Mouse (Mus musculus) lung, embryonic 16.5 days (tissue): ENCODE measurements around the gene Dars. TPM values are rescaled to one million over a fixed set of nuclear protein-coding genes. Genes with fewer than 3 reads are reported as not detected.

Experiments
- ATAC-seq: fragments of 200-750 bp; cut with Nextera tagmentation; 2 replicates; pipeline ENCODE4 v1.8.0; 2017; ENCODE audit warnings: low read depth, mild to moderate bottlenecking, moderate library complexity
- H3K27ac ChIP-seq: fragments of 300-500 bp; sonication (generic); 2 replicates; pipeline ENCODE4 v1.5.1; 2014; ENCODE audit warnings: mild to moderate bottlenecking, control low read depth, low read length
- H3K27me3 ChIP-seq: fragments of 300-500 bp; sonication (generic); 2 replicates; pipeline ENCODE4 v1.6.1; 2014; ENCODE audit warnings: low read depth, low read length, mixed read lengths; ENCODE audit not compliant: control insufficient read depth, insufficient read depth
- H3K36me3 ChIP-seq: fragments of 300-500 bp; sonication (generic); 2 replicates; pipeline ENCODE4 v1.6.1; 2014; ENCODE audit warnings: low read length; ENCODE audit not compliant: control insufficient read depth, insufficient read depth
- H3K4me1 ChIP-seq: fragments of 300-500 bp; sonication (generic); replicated peaks from 2 replicates; pipeline ENCODE4 v1.6.1; 2014; ENCODE audit warnings: low read length, mixed read lengths; ENCODE audit not compliant: control insufficient read depth, insufficient read depth
- H3K4me2 ChIP-seq: fragments of 300-500 bp; sonication (generic); 2 replicates; pipeline ENCODE4 v1.6.1; 2014; ENCODE audit warnings: low read depth, low read length, control low read depth
- H3K4me3 ChIP-seq: fragments of 300-500 bp; sonication (generic); 2 replicates; pipeline ENCODE4 v1.5.1; 2014; ENCODE audit warnings: mild to moderate bottlenecking, low read length, control low read depth
- H3K9ac ChIP-seq: fragments of 300-500 bp; sonication (generic); 2 replicates; pipeline ENCODE4 v1.6.1; 2014; ENCODE audit warnings: low read length, control low read depth
- H3K9me3 ChIP-seq: fragments of 300-500 bp; sonication (generic); 2 replicates; pipeline ENCODE4 v1.6.1; 2016; ENCODE audit warnings: low read length; ENCODE audit not compliant: control insufficient read depth
- WGBS: fragments of 180-500 bp; shearing (Covaris S2); extraction: QIAGEN DNeasy Blood & Tissue Kit; methylation state at CpG from one replicate; pipeline ENCODE4 v1.1.7; 2014; 5-methylcytosine and 5-hydroxymethylcytosine counted together
- polyA plus RNA-seq: library from polyadenylated mRNA; unstranded; fragments of >200 nt; fragmentation: Nextera tagmentation; extraction: Ambion mirVana; gene quantifications from 2 replicates; pipeline ENCODE4 v1.2.1, GENCODE M21; 2015

Gene Dars
- polyA plus RNA-seq, 1 experiment from 2014 or later: 167 TPM

DNA sequence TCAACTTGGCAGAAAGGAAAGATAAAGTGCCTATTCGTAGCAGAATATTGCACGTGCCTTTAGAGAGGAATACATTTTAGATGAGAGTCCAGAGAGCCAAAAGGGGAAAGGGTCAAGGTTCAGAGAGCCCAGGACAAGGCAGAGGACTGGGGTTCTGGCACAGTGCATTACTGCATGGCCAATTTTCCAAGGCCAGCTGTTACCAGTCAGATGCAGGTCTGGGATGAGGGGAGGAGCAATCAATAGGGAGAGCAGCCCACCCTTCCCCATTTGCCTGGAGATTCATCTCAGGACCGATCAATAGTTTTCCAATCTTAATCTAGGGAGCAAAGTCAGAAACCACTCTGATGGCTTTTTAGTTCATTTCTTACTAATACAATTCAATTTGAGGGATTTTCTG is 35.0 kb upstream of the Dars start:
- Histone ChIP-seq H3K27me3 (no peaks in the 10 kb centered on the region), H3K4me3 (no peak overlapping the region), H3K9ac (no peak overlapping the region), H3K4me2 (no peak overlapping the region), H3K9me3 (no peaks in the 10 kb centered on the region), H3K36me3 (no peaks in the 10 kb centered on the region), H3K27ac (no peak overlapping the region), H3K4me1 (peaks cover 3% of the 10 kb centered on the region)
- ATAC-seq: no peak
- 73% methylated on average over 3 of the region's 3 CpGs for WGBS

GRCm38 (mm10) chr1:128451183-128451582 is 34.0 kb upstream of the Dars start:
- Histone ChIP-seq H3K4me2 (no peak overlapping the region), H3K27ac (no peak overlapping the region), H3K27me3 (no peaks in the 10 kb centered on the region), H3K9ac (no peak overlapping the region), H3K4me1 (no peaks in the 10 kb centered on the region), H3K36me3 (no peaks in the 10 kb centered on the region), H3K4me3 (no peak overlapping the region), H3K9me3 (no peaks in the 10 kb centered on the region)
- ATAC-seq: no peak
- 79% methylated on average over 4 of the region's 4 CpGs for WGBS

- Histone ChIP-seq H3K36me3 (no peaks in the 10 kb centered on the region), H3K4me1 (no peaks in the 10 kb centered on the region), H3K4me3 (no peak overlapping the region), H3K9me3 (no peaks in the 10 kb centered on the region), H3K4me2 (no peak overlapping the region), H3K27ac (no peak overlapping the region), H3K27me3 (no peaks in the 10 kb centered on the region), H3K9ac (no peak overlapping the region)
- ATAC-seq: no peak
- 70% methylated on average over 7 of the region's 7 CpGs for WGBS
These were observed 30.2 kb upstream of the Dars start for GRCm38 (mm10) chr1:128447206-128447902.

DNA sequence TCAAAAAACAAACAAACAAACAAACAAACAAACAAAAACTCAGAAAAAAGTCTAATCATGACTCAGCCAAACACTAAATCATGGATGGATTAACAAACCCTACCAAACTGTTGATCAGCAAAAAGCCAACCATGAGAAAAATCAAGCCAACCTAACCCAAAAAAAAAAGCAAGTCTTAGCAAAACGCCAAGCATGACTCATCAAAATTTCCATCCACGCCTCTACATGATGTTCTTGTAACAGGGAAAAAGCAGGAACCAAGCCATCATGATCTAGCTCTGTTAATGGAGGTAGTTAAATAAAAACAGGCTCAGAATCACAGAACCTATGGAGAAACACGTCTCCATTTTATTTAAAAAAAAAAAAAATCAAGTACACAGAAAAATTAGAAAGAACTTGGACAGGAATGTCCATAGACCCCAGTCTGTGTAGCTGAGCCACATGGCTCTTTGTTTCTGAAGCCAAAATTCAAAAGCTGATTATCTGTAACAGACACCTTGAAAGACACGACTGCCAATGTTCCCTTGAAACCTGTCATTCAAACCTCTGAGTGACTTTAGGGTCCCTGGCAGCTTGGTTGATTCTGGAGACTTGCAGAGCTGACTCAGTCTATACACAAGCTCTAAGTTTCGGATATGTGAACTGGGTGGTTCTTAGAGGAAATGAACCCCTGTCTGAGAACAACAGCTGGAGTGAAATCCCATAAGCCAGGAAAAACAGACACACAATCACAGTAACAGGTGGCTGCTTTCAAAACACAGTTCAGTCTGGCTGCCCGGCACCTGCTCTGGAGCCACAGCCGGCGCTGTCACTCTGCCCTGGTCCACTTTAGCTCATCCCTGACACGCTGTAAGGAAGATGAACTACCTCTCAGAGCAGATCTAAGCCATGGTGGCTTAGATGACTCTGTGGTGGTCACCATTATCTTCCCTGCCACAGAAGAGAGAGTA is 27.0 kb upstream of the Dars start:
- H3K4me1 ChIP-seq: peaks cover 7% of the 10 kb centered on the region
- H3K9ac ChIP-seq: no peak overlapping the region
- no peaks in the 10 kb centered on the region for H3K9me3 ChIP-seq
- no peak overlapping the region for H3K27ac ChIP-seq
- 0 out of 2 replicates have a peak, but pooled peaks have one; percentile 41 for ATAC-seq
- no peaks in the 10 kb centered on the region for H3K36me3 ChIP-seq
- WGBS: 50% methylated on average over 9 of the region's 9 CpGs
- no peak overlapping the region for H3K4me3 ChIP-seq
- H3K4me2 ChIP-seq: no peak overlapping the region
- H3K27me3 ChIP-seq: no peaks in the 10 kb centered on the region

DNA sequence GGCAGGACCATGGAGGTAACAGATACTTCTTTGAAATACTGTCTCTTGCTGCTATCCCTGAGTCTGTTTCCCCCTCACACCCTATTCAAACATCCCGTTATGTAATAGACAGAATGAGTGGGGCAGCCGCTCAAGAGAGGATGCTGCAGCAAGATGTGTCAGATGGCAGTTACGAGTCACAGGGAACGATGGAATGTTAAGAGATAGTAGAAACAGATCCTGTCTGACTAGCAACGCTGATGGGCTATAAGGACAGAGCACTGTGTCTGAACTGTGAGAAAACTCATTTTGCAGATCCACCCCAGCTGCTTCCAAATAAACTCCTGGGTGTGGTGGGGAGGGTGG is 23.9 kb upstream of the Dars start:
- Histone ChIP-seq H3K4me1 (peaks cover 7% of the 10 kb centered on the region), H3K27me3 (no peaks in the 10 kb centered on the region), H3K36me3 (no peaks in the 10 kb centered on the region), H3K9me3 (no peaks in the 10 kb centered on the region), H3K4me3 (no peak overlapping the region), H3K27ac (no peak overlapping the region), H3K9ac (no peak overlapping the region), H3K4me2 (peak overlapping the region; percentile 3; the same call in 1 of the 2 replicates)
- WGBS: 22% methylated on average over 5 of the region's 5 CpGs
- no peak for ATAC-seq

DNA sequence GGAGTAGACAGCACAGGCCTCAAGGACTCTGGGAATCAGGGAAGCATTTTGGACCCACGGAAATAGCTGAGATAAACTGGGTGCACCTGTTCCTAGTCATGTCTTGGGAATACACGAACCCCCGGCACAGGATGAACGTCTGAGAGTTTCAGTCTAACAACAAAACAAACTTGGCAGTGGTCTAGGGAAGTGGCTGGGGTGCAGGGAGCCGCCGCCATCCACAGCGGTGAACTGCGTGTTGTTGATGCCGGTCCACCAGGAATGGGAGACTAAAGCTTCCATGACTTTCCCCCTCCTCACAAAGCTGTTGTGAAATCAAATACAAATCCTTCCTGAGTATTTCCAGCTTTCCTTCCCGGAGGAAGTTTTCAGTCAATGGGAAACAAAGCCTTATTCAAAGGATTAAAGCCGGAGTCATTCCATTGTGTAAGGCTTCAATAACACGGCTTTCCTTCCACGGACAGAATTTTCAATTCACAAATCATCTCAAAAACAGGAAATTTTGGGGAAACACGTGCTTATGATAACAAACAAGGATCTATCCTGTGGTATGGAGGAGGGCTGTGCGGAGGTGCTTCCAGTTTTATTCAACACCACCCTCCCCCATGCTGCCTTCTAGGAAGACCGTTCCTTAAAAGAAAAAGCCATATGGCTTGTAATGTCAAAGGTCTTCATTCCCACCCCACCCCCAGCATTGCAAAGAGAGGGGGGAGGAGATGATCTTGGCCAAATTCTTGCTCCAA is 23.4 kb upstream of the Dars start:
- Histone ChIP-seq H3K9ac (no peak overlapping the region), H3K9me3 (no peaks in the 10 kb centered on the region), H3K4me1 (peaks cover 7% of the 10 kb centered on the region), H3K36me3 (no peaks in the 10 kb centered on the region), H3K27me3 (no peaks in the 10 kb centered on the region), H3K4me2 (peak overlapping the region; percentile 3; the same call in 1 of the 2 replicates), H3K4me3 (no peak overlapping the region), H3K27ac (no peak overlapping the region)
- WGBS: 45% methylated on average over 16 of the region's 16 CpGs
- peak; percentile 64 for ATAC-seq

GRCm38 (mm10) chr1:128439618-128440017 is 22.4 kb upstream of the Dars start:
- WGBS: 95% methylated on average over 4 of the region's 4 CpGs
- Histone ChIP-seq H3K4me1 (peaks cover 7% of the 10 kb centered on the region), H3K27ac (no peak overlapping the region), H3K4me3 (no peak overlapping the region), H3K27me3 (no peaks in the 10 kb centered on the region), H3K9me3 (no peaks in the 10 kb centered on the region), H3K36me3 (no peaks in the 10 kb centered on the region), H3K9ac (no peak overlapping the region), H3K4me2 (no peak overlapping the region)
- ATAC-seq: no peak

DNA sequence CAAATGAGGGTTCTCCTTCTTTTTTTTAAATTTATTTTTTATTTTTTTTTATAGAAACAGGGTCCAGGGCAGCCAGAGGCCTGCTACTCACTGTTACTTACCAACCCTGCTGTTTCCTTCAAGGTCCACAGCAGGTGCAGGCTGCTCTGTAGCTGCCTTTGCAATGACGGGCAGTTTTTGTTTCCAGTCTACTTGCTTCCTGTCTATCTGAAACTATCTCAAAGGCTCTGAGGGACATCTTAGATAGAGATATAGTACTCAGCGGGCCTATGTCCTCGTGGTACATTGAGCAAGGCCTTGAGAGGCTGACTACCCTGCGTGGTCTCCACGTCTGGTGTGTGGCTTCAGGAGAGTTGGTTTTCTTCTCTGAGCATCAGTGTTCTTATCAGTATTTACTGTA is 21.4 kb upstream of the Dars start:
- Histone ChIP-seq H3K4me1 (peaks cover 7% of the 10 kb centered on the region), H3K4me2 (no peak overlapping the region), H3K27me3 (no peaks in the 10 kb centered on the region), H3K27ac (no peak overlapping the region), H3K9me3 (no peaks in the 10 kb centered on the region), H3K36me3 (no peaks in the 10 kb centered on the region), H3K9ac (no peak overlapping the region), H3K4me3 (no peak overlapping the region)
- ATAC-seq: no peak
- WGBS: 84% methylated on average over 5 of the region's 5 CpGs

GRCm38 (mm10) chr1:128437276-128437675 is 20.1 kb upstream of the Dars start:
- Histone ChIP-seq H3K9ac (no peak overlapping the region), H3K9me3 (no peaks in the 10 kb centered on the region), H3K4me2 (no peak overlapping the region), H3K4me1 (peaks cover 7% of the 10 kb centered on the region), H3K4me3 (no peak overlapping the region), H3K27me3 (no peaks in the 10 kb centered on the region), H3K36me3 (no peaks in the 10 kb centered on the region), H3K27ac (no peak overlapping the region)
- ATAC-seq: no peak
- 21% methylated on average over 1 of the region's 1 CpGs for WGBS
